Mouse (Mus musculus): ENCODE data around the gene Evl. TPM values are rescaled to one million over a fixed set of nuclear protein-coding genes. Genes with fewer than 3 reads are reported as not detected.
A peak's percentile ranks its signal among the peaks of the same experiment; 100 is the strongest.

The Evl gene
- polyA plus RNA-seq, 1 experiment from 2014 or later, result 123 TPM

GRCm38 (mm10) chr12:108686463-108686862 lies 131.9 kb downstream of the Evl start:
- Histone ChIP-seq H3K9me3 (no peaks in the 10 kb centered on the region), H3K4me2 (replicated peaks) (no peak overlapping the region), H3K27ac (replicated peaks) (no peak overlapping the region), H3K27me3 (no peaks in the 10 kb centered on the region), H3K4me1 (no peaks in the 10 kb centered on the region), H3K4me3 (no peak overlapping the region), H3K9ac (replicated peaks) (no peak overlapping the region), H3K36me3 (peaks cover 68% of the 10 kb centered on the region)
- ATAC-seq (ENCODE audit: low FRiP score, low read depth), result no peak
- 84% methylated on average over 6 of the region's 6 CpGs for WGBS

DNA sequence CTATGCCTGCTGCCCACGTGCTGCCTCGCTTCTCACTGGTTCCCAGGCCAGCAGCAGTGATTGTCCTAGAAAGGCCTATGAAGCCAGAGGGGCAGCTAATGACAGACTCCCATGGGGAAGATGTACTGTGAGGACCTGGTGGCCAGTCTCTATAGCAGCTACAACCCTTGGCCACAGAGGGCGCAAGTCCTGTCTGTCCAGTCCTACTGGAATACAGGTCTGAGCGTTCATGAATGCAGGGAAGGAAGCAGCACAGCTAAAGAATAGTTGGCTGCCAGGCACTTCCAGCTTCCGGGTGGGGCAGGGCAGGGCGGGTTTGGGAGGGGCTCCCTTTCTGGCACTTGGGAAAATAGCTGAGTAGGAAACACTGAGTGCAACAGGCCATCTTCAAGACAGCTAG lies 132.4 kb downstream of the Evl start:
- WGBS, result 68% methylated on average over 6 of the region's 6 CpGs
- Histone ChIP-seq H3K4me1 (no peaks in the 10 kb centered on the region), H3K9ac (replicated peaks) (no peak overlapping the region), H3K27ac (replicated peaks) (no peak overlapping the region), H3K9me3 (no peaks in the 10 kb centered on the region), H3K4me2 (replicated peaks) (no peak overlapping the region), H3K4me3 (no peak overlapping the region), H3K36me3 (peaks cover 64% of the 10 kb centered on the region), H3K27me3 (no peaks in the 10 kb centered on the region)
- no peak for ATAC-seq (ENCODE audit: low FRiP score, low read depth)

DNA sequence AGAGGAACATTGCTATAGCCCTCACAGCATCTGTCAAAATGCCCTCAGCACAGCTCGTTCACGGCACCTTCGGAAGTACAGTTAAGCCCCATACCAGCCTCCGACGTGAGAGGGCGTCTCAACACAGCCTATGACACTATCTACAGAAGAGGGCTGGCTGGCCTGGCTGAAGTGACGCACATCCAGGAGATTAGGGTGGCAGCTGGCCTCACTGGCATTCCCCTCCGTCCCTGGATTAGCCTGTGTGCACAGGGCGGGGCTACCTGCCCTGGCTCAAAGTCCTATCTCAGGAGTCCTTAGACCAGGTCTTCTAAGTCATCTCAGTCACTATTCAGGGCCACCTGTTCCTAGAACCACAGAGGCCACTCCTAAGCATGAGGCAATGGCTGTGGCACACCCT lies 134.6 kb downstream of the Evl start:
- Histone ChIP-seq H3K4me1 (no peaks in the 10 kb centered on the region), H3K4me3 (no peak overlapping the region), H3K9ac (replicated peaks) (no peak overlapping the region), H3K27me3 (no peaks in the 10 kb centered on the region), H3K36me3 (peaks cover 41% of the 10 kb centered on the region), H3K4me2 (replicated peaks) (no peak overlapping the region), H3K27ac (replicated peaks) (no peak overlapping the region), H3K9me3 (no peaks in the 10 kb centered on the region)
- WGBS, result 88% methylated on average over 9 of the region's 9 CpGs
- ATAC-seq (ENCODE audit: low FRiP score, low read depth), result no peak

DNA sequence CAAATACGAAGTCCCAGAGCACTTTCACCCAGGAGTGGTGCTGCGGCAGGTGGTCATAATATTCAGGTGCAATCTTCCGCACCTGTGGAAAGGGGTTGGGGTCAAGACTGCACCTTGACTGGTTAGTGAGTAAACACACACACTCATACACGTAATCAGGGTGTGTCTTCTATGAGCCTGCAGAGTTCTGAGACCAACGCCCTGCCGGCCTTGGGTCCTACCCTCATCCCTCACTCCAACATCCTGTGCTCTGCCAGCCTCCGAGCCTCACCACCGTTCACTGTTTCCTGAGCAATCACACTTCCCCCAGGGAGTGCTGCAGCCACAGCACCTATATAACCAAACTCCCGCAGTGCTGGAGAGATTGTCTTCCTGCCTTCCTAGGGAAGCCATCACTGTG lies 136.0 kb downstream of the Evl start:
- Histone ChIP-seq H3K9ac (replicated peaks) (no peak overlapping the region), H3K27me3 (no peaks in the 10 kb centered on the region), H3K4me1 (no peaks in the 10 kb centered on the region), H3K27ac (replicated peaks) (no peak overlapping the region), H3K4me3 (no peak overlapping the region), H3K36me3 (peaks cover 32% of the 10 kb centered on the region), H3K9me3 (no peaks in the 10 kb centered on the region), H3K4me2 (replicated peaks) (no peak overlapping the region)
- WGBS, result 85% methylated on average over 9 of the region's 9 CpGs
- no peak for ATAC-seq (ENCODE audit: low FRiP score, low read depth)

DNA sequence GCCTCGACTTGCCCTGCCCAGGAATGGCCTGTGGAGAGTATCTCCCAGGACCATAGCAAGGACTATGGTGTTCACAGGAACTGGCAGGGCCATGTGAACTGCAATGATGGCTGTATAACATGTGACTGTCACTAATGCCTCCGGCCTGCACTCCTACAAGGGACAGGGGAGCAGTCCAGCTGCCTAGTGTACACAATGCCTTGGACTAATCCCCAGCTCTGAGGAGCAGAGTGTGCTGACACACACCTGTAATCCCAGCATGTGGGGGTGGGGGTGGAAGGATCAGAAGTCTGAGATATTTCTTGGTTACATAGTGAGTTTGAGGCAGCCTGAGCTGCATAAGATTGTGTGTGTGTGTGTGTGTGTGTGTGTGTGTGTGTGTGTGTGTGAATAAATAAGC lies 139.1 kb downstream of the Evl start:
- Histone ChIP-seq H3K4me2 (replicated peaks) (no peak overlapping the region), H3K36me3 (0 out of 2 replicates have a peak, but pooled peaks cover 3% of the 10 kb centered on the region), H3K27ac (replicated peaks) (no peak overlapping the region), H3K9ac (replicated peaks) (no peak overlapping the region), H3K4me1 (no peaks in the 10 kb centered on the region), H3K27me3 (no peaks in the 10 kb centered on the region), H3K9me3 (no peaks in the 10 kb centered on the region), H3K4me3 (no peak overlapping the region)
- WGBS, result 70% methylated on average over 2 of the region's 2 CpGs
- 0 out of 2 replicates have a peak, but pooled peaks have one; percentile 31 for ATAC-seq (ENCODE audit: low FRiP score, low read depth)

DNA sequence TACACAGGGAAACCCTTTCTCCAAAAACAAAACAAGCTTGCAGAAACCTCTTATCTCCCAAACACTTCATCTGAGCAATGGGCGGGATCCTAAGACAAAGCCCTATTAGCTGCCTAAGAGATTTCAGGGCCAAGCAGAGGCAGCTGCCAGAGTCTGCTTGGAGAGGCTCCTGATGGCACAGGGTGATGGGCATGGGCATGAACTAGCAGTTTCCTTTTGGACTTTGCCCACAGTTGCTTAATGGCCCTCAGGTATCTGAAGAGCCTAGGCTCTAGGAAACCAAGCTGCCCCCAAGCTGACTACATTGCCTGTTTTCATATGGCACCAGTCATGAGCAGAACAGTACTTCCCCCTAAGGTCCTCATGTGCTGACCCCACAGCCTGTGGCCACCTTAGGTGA lies 139.7 kb downstream of the Evl start:
- Histone ChIP-seq H3K9ac (replicated peaks) (no peak overlapping the region), H3K4me3 (no peak overlapping the region), H3K27me3 (no peaks in the 10 kb centered on the region), H3K27ac (replicated peaks) (no peak overlapping the region), H3K9me3 (no peaks in the 10 kb centered on the region), H3K36me3 (no peaks in the 10 kb centered on the region), H3K4me1 (no peaks in the 10 kb centered on the region), H3K4me2 (replicated peaks) (no peak overlapping the region)
- no peak for ATAC-seq (ENCODE audit: low FRiP score, low read depth)
- WGBS, result 87% methylated on average over 1 of the region's 1 CpGs

- H3K9me3 ChIP-seq, result no peaks in the 10 kb centered on the region
- ATAC-seq (ENCODE audit: low FRiP score, low read depth), result no peak
- H3K4me2 ChIP-seq (replicated peaks), result no peak overlapping the region
- no peak overlapping the region; the same call in 1 of the 2 replicates for H3K27ac ChIP-seq (replicated peaks)
- H3K27me3 ChIP-seq, result peaks cover 43% of the 10 kb centered on the region
- H3K9ac ChIP-seq (replicated peaks), result no peak overlapping the region
- WGBS, result 77% methylated on average over 11 of the region's 11 CpGs
- no peaks in the 10 kb centered on the region for H3K36me3 ChIP-seq
- H3K4me3 ChIP-seq, result no peak overlapping the region
- H3K4me1 ChIP-seq, result peaks cover 8% of the 10 kb centered on the region; the same call in 1 of the 2 replicates
These were observed 144.4 kb downstream of the Evl start for GRCm38 (mm10) chr12:108698697-108699471.

- WGBS, result 88% methylated on average over 10 of the region's 10 CpGs
- Histone ChIP-seq H3K4me1 (peaks cover 8% of the 10 kb centered on the region; the same call in 1 of the 2 replicates), H3K4me2 (replicated peaks) (no peak overlapping the region), H3K27ac (replicated peaks) (no peak overlapping the region), H3K4me3 (no peak overlapping the region), H3K36me3 (no peaks in the 10 kb centered on the region), H3K27me3 (peaks cover 49% of the 10 kb centered on the region), H3K9ac (replicated peaks) (no peak overlapping the region), H3K9me3 (no peaks in the 10 kb centered on the region)
- ATAC-seq (ENCODE audit: low FRiP score, low read depth), result no peak
These were observed 145.1 kb downstream of the Evl start for GRCm38 (mm10) chr12:108699576-108699975.

DNA sequence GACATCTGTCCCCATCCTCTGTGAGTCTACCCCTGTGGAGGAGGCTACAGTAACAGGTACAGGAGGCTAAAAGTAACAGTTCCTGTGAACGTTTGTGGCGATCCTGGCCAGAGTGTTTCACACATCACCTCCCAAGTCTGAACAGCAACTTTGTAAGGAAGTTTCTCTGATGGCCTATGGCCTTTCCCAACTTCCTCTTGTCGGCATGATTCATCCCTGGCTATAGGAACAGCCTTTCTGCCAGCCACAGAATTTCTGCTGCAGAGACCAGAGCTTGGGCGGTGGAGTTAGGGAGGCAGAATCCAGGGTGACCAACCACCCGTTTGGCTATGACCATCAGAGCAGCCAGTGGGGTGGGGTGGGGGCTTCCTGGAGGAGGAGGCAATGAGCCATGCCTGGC lies 145.5 kb downstream of the Evl start:
- no peak for ATAC-seq (ENCODE audit: low FRiP score, low read depth)
- H3K9me3 ChIP-seq, result no peaks in the 10 kb centered on the region
- H3K4me2 ChIP-seq (replicated peaks), result no peak overlapping the region
- H3K27me3 ChIP-seq, result peaks cover 54% of the 10 kb centered on the region
- WGBS, result 77% methylated on average over 5 of the region's 5 CpGs
- H3K27ac ChIP-seq (replicated peaks), result no peak overlapping the region
- peaks cover 8% of the 10 kb centered on the region; the same call in 1 of the 2 replicates for H3K4me1 ChIP-seq
- no peak overlapping the region for H3K4me3 ChIP-seq
- H3K9ac ChIP-seq (replicated peaks), result no peak overlapping the region
- H3K36me3 ChIP-seq, result no peaks in the 10 kb centered on the region

- Histone ChIP-seq H3K9me3 (no peaks in the 10 kb centered on the region), H3K4me3 (no peak overlapping the region), H3K4me1 (peaks cover 8% of the 10 kb centered on the region; the same call in 1 of the 2 replicates), H3K4me2 (replicated peaks) (no peak overlapping the region), H3K9ac (replicated peaks) (no peak overlapping the region), H3K36me3 (no peaks in the 10 kb centered on the region), H3K27me3 (peaks cover 54% of the 10 kb centered on the region), H3K27ac (replicated peaks) (no peak overlapping the region)
- WGBS, result 62% methylated on average over 2 of the region's 2 CpGs
- ATAC-seq (ENCODE audit: low FRiP score, low read depth), result no peak
These were observed 146.7 kb downstream of the Evl start for GRCm38 (mm10) chr12:108701221-108701620.

- Histone ChIP-seq H3K9me3 (no peaks in the 10 kb centered on the region), H3K4me1 (peaks cover 8% of the 10 kb centered on the region; the same call in 1 of the 2 replicates), H3K4me3 (peak within 1 kb of the TSS; percentile 28), H3K9ac (replicated peaks) (no peak within 1 kb of the TSS), H3K4me2 (replicated peaks) (peak within 1 kb of the TSS; percentile 45), H3K27ac (replicated peaks) (no peak within 1 kb of the TSS), H3K36me3 (no peaks in the 10 kb centered on the region), H3K27me3 (peaks cover 54% of the 10 kb centered on the region)
- WGBS, result 1% methylated on average over 32 of the region's 32 CpGs
- no peak for ATAC-seq (ENCODE audit: low FRiP score, low read depth)
These were observed 147.7 kb downstream of the Evl start, which contains the start of gene Degs2 for GRCm38 (mm10) chr12:108702185-108702584. Gene Degs2 (minus strand): TSS chr12:108702315.

- no peak for ATAC-seq (ENCODE audit: low FRiP score, low read depth)
These were observed 151.0 kb downstream of the Evl start for GRCm38 (mm10) chr12:108705486-108705885.

More at GRCm38 (mm10) chr12:108705486-108705885, 151.0 kb downstream of the Evl start:
- 88% methylated on average over 6 of the region's 6 CpGs for WGBS
- H3K27me3 ChIP-seq, result peaks cover 45% of the 10 kb centered on the region
- H3K4me2 ChIP-seq (replicated peaks), result no peak overlapping the region
- H3K27ac ChIP-seq (replicated peaks), result no peak overlapping the region
- peaks cover 8% of the 10 kb centered on the region; the same call in 1 of the 2 replicates for H3K4me1 ChIP-seq
- no peaks in the 10 kb centered on the region for H3K36me3 ChIP-seq
- H3K4me3 ChIP-seq, result no peak overlapping the region
- no peaks in the 10 kb centered on the region for H3K9me3 ChIP-seq
- H3K9ac ChIP-seq (replicated peaks), result no peak overlapping the region

Data from midbrain, embryonic 12.5 days (tissue).